13 mouse cellular contexts compared by ENCODE assay signal in genomic region chr14:49308591-49308990, GRCm38 (mm10).
"Had no signal": no experiment of that assay in that cellular context is flagged by ENCODE, and none has a peak within 500 bp of the region (broad histone marks: within the 10 kb centered on the region; RNA-seq: fewer than 3 reads in every experiment).

No protein-coding gene starts in this region.

- ATAC-seq: liver, postnatal 0 days had no signal

- DNase-seq: kidney, adult 9 months; kidney, postnatal 36 days; layer of hippocampus, adult 9-11 months; layer of hippocampus, postnatal 36 days; liver; liver, embryonic 13.5 days; liver, postnatal 0 days; lung, postnatal 36 days; midbrain, embryonic 14.5 days; retina, postnatal 1 day; right cerebral cortex, postnatal 4 days; spleen, adult 18-20 months; thymus, postnatal 36 days had no signal
